Mouse (Mus musculus): ENCODE data around the gene Sumo1.

GRCm38 (mm10) chr1:59593622-59594035 is 77.0 kb downstream of the Sumo1 start:
- no peak for TF ChIP-seq EP300 (IDR thresholded peaks at IDR 0.05; ENCODE audit: low read depth)
- TF ChIP-seq CTCF (IDR thresholded peaks at IDR 0.05; ENCODE audit: low read depth) = no peak

Data from liver, embryonic 14.5 days (tissue).